Mouse (Mus musculus) gastrocnemius, postnatal 25 days (tissue): ENCODE measurements around the gene Galk2. TPM values are rescaled to one million over a fixed set of nuclear protein-coding genes. Genes with fewer than 3 reads are reported as not detected.

Experiments used
- DNase-seq: peaks from one replicate; pipeline ENCODE4 v3.0.0; 2022
- long read RNA-seq, 2 experiments: library from polyadenylated mRNA; stranded (forward); transcript quantifications; one replicate each; pipeline ENCODE4 v2.0.0; 2021
- total RNA-seq, 2 experiments: library from RNA; stranded (reverse); gene quantifications; 1 replicate in 1 of 2; 2 replicates in 1 of 2; pipeline ENCODE4 v1.2.3; 2021

Gene Galk2
- total RNA-seq = 1 to 10 TPM; 4.0 to 5.3 TPM
- long read RNA-seq, experiment 1, partial matches to known transcripts = 1 of 5 reads
- long read RNA-seq, experiment 1, other reads (novel, unspliced or antisense) = 1 of 5 reads
- long read RNA-seq, experiment 2, partial matches to known transcripts = 2 of 2 reads
- long read RNA-seq, experiment 2, other reads (novel, unspliced or antisense) = 0 of 2 reads

GRCm38 (mm10) chr2:125858521-125859280 is at the start of gene Galk2, which contains the start of gene Cops2:
Gene Galk2, plus strand, starts transcription at chr2:125859109.
Gene Cops2, minus strand, starts transcription at chr2:125859139.
- peak; percentile 92 for DNase-seq

GRCm38 (mm10) chr2:125809551-125809950 is 49.4 kb upstream of the Galk2 start:
- DNase-seq = no peak

GRCm38 (mm10) chr2:125811332-125811731 is 47.6 kb upstream of the Galk2 start:
- no peak for DNase-seq

GRCm38 (mm10) chr2:125813972-125814595 is 44.8 kb upstream of the Galk2 start:
- DNase-seq = no peak

- no peak for DNase-seq
Observed at GRCm38 (mm10) chr2:125820397-125820796, 38.5 kb upstream of the Galk2 start.

- DNase-seq = no peak
Observed at GRCm38 (mm10) chr2:125826201-125826600, 32.7 kb upstream of the Galk2 start.

GRCm38 (mm10) chr2:125827898-125828297 is 31.0 kb upstream of the Galk2 start:
- DNase-seq = no peak

GRCm38 (mm10) chr2:125829924-125830323 is 29.0 kb upstream of the Galk2 start:
- no peak for DNase-seq

- no peak for DNase-seq
Observed at GRCm38 (mm10) chr2:125838091-125838490, 20.8 kb upstream of the Galk2 start.

- DNase-seq = no peak
Observed at GRCm38 (mm10) chr2:125838708-125839284, 20.1 kb upstream of the Galk2 start.

GRCm38 (mm10) chr2:125851237-125851636 is 7.7 kb upstream of the Galk2 start:
- DNase-seq = no peak

GRCm38 (mm10) chr2:125857707-125858106 is 1.2 kb upstream of the Galk2 start:
- DNase-seq = no peak

GRCm38 (mm10) chr2:125863799-125864198 is 4.9 kb downstream of the Galk2 start:
- no peak for DNase-seq

- no peak for DNase-seq
Observed at GRCm38 (mm10) chr2:125864551-125864950, 5.6 kb downstream of the Galk2 start.

GRCm38 (mm10) chr2:125865585-125865984 is 6.7 kb downstream of the Galk2 start:
- DNase-seq = no peak

- peak; percentile 56 for DNase-seq
Observed at GRCm38 (mm10) chr2:125866058-125866740, 7.3 kb downstream of the Galk2 start.

- no peak for DNase-seq
Observed at GRCm38 (mm10) chr2:125868301-125868700, 9.4 kb downstream of the Galk2 start.

GRCm38 (mm10) chr2:125870159-125870558 is 11.2 kb downstream of the Galk2 start:
- no peak for DNase-seq

- DNase-seq = no peak
Observed at GRCm38 (mm10) chr2:125885891-125886576, 27.1 kb downstream of the Galk2 start.

- DNase-seq = no peak
Observed at GRCm38 (mm10) chr2:125893096-125893495, 34.2 kb downstream of the Galk2 start.

GRCm38 (mm10) chr2:125895099-125895498 is 36.2 kb downstream of the Galk2 start:
- no peak for DNase-seq

GRCm38 (mm10) chr2:125896355-125896754 is 37.4 kb downstream of the Galk2 start:
- DNase-seq = no peak
